Mouse (Mus musculus): Measurements from ENCODE around the gene Tmem156. TPM values are rescaled to one million over a fixed set of nuclear protein-coding genes. Genes with fewer than 3 reads are reported as not detected.

Gene Tmem156
- total and polyA plus RNA-seq, 2 experiments from 2014 or later: 0.15 to 0.19 TPM

DNA sequence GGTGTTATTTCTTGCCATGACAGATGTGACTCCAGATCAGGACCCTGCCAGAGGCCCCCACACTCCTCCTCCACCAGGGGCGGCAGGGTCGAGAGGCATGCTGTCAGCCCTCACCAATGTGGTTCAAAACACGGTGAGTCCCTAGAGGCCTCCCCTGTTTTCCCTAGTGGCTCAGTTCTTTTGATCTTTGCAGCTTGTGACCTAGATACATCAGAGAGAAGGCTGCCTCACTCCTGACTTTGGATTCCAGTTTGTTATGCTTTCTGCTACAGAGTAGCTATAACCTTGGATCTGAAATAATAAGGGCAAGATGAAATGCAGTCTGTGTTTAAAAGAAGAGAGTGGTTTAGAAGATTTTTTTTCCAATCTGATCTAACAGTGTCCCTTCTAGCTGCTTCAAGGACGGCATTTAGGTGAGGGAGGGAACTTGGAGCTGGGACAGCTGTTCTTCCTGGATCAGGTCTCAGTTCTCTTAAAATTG, 85.9 kb downstream of the Tmem156 start:
- WGBS: 29% methylated on average over 4 of the region's 4 CpGs
- ATAC-seq: peak; percentile 32
- no peak for DNase-seq

DNA sequence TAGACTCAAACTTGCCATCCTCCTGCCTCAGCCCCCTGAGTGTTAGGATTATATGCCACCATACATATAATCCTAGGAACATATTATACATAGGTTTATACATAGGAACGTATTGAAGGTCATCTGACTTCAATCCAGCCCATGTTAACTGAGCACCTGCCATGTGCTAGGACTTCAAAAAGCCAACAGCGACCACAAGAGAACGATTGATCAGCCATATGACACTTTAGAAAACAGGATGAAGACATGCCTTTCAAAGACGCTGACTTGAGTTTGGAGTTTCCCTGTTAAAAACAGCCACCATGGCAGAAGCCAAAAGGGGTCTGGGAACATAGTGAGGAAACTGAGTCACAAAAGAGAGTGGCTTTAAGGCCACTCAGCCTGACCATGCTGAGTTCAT, 86.7 kb downstream of the Tmem156 start:
- no peak for DNase-seq
- H3K4me3 ChIP-seq (ENCODE audit: low read depth, low read length): no peak overlapping the region
- H3K4me1 ChIP-seq (ENCODE audit: insufficient read depth): peaks cover 2% of the 10 kb centered on the region; the same call in 1 of the 2 replicates
- H3K4me2 ChIP-seq (ENCODE audit: low read depth): no peak overlapping the region
- H3K9me3 ChIP-seq (ENCODE audit: low read length): no peaks in the 10 kb centered on the region
- no peak overlapping the region for H3K27ac ChIP-seq (ENCODE audit: low read depth, low read length)
- no peak for ATAC-seq
- 93% methylated on average over 4 of the region's 4 CpGs for WGBS
- H3K36me3 ChIP-seq (ENCODE audit: insufficient read depth): no peaks in the 10 kb centered on the region
- H3K9ac ChIP-seq: no peak overlapping the region
- H3K27me3 ChIP-seq (ENCODE audit: insufficient read depth, low read length): no peaks in the 10 kb centered on the region
- no peak for TF ChIP-seq CTCF (IDR thresholded peaks at IDR 0.05; ENCODE audit: low read depth)

More for the DNA sequence above, 85.9 kb downstream of the Tmem156 start:
- H3K36me3 ChIP-seq (ENCODE audit: insufficient read depth): no peaks in the 10 kb centered on the region
- no peak overlapping the region for H3K9ac ChIP-seq
- peak overlapping the region; percentile 35; the same call in 1 of the 2 replicates for H3K27ac ChIP-seq (ENCODE audit: low read depth, low read length)
- no peak overlapping the region for H3K4me2 ChIP-seq (ENCODE audit: low read depth)
- TF ChIP-seq CTCF (IDR thresholded peaks at IDR 0.05; ENCODE audit: low read depth): peak; percentile 28; the same call in 1 of the 2 replicates
- no peak overlapping the region for H3K4me3 ChIP-seq (ENCODE audit: low read depth, low read length)
- H3K27me3 ChIP-seq (ENCODE audit: insufficient read depth, low read length): no peaks in the 10 kb centered on the region
- no peaks in the 10 kb centered on the region for H3K9me3 ChIP-seq (ENCODE audit: low read length)
- H3K4me1 ChIP-seq (ENCODE audit: insufficient read depth): peaks cover 2% of the 10 kb centered on the region; the same call in 1 of the 2 replicates

Other genes starting within 250 kb of the Tmem156 start
- 0.38 and 0.77 TPM in 2 replicates for gene Tlr1, start 158.6 kb downstream of the Tmem156 start, total RNA-seq (2014; rRNA removed)
- gene Tlr1, start 158.6 kb downstream of the Tmem156 start, polyA plus RNA-seq (2015; fragmentation: Nextera tagmentation; extraction: Ambion mirVana): 0.39 and 0.47 TPM in 2 replicates
- 0.31 and 0.81 TPM in 2 replicates for gene Tlr6, start 132.0 kb downstream of the Tmem156 start, total RNA-seq (2014; rRNA removed)
- gene Tlr6, start 132.0 kb downstream of the Tmem156 start, polyA plus RNA-seq (2015; fragmentation: Nextera tagmentation; extraction: Ambion mirVana): 0.18 and 0.25 TPM in 2 replicates
- gene Fam114a1, start 122.1 kb downstream of the Tmem156 start, total RNA-seq (2014; rRNA removed): 3.8 and 6.1 TPM in 2 replicates
- 4.6 and 5.1 TPM in 2 replicates for gene Fam114a1, start 122.1 kb downstream of the Tmem156 start, polyA plus RNA-seq (2015; fragmentation: Nextera tagmentation; extraction: Ambion mirVana)
- 48.3 and 57.2 TPM in 2 replicates for gene Klhl5, start 15.4 kb upstream of the Tmem156 start, total RNA-seq (2014; rRNA removed)
- gene Klhl5, start 15.4 kb upstream of the Tmem156 start, polyA plus RNA-seq (2015; fragmentation: Nextera tagmentation; extraction: Ambion mirVana): 39.4 and 49.6 TPM in 2 replicates
- gene Wdr19, start 107.6 kb upstream of the Tmem156 start, total RNA-seq (2014; rRNA removed): 16.5 and 21.9 TPM in 2 replicates
- 6.3 and 7.7 TPM in 2 replicates for gene Wdr19, start 107.6 kb upstream of the Tmem156 start, polyA plus RNA-seq (2015; fragmentation: Nextera tagmentation; extraction: Ambion mirVana)
- gene Rfc1, start 243.5 kb upstream of the Tmem156 start, total RNA-seq (2014; rRNA removed): 17.7 and 37.9 TPM in 2 replicates
- gene Rfc1, start 243.5 kb upstream of the Tmem156 start, polyA plus RNA-seq (2015; fragmentation: Nextera tagmentation; extraction: Ambion mirVana): 25.2 and 27.8 TPM in 2 replicates